In genomic region chr3:53043206-53043780, GRCm38 (mm10) we compare ENCODE assay signal across 9 mouse cellular contexts. TPM values are rescaled to one million over a fixed set of nuclear protein-coding genes. Genes with fewer than 3 reads are reported as not detected.
DNase-seq lines count a peak whose midpoint lies in the region; ATAC-seq and TF ChIP-seq lines count a peak whose summit lies in the region.
"Had no signal": no experiment of that assay in that cellular context is flagged by ENCODE, and none has a peak within 500 bp of the region (broad histone marks: within the 10 kb centered on the region; RNA-seq: fewer than 3 reads in every experiment).

No protein-coding gene starts in this region.

- DNase-seq in forebrain, embryonic 11.5 days (ENCODE audit: low spot score): no peak
- DNase-seq in lung, postnatal 14 days: no peak
- no peak for DNase-seq in gastrocnemius, adult 18-20 months (ENCODE audit: low spot score)
- DNase-seq in right cerebral cortex, adult 18-20 months: no peak
- DNase-seq: kidney, adult 11 months had no signal

- WGBS in forebrain, embryonic 13.5 days: 94% methylated on average over 13 of the region's 13 CpGs
- whole genome bisulfite sequencing in forebrain, embryonic 11.5 days: 94% methylated on average over 13 of the region's 13 CpGs
- 84% methylated on average over 13 of the region's 13 CpGs for WGBS in lung, embryonic 16.5 days
- 93% methylated on average over 13 of the region's 13 CpGs for WGBS in intestine, postnatal 0 days
- 92% methylated on average over 13 of the region's 13 CpGs for WGBS in stomach, embryonic 14.5 days

- H3K4me1 ChIP-seq in forebrain, embryonic 13.5 days: peaks cover 24% of the 10 kb centered on the region
- peaks cover 2% of the 10 kb centered on the region; the same call in 1 of the 2 replicates for H3K4me1 ChIP-seq in forebrain, embryonic 11.5 days (replicated peaks; ENCODE audit: control insufficient read depth, insufficient read depth, low read length)
- peaks cover 30% of the 10 kb centered on the region for H3K4me1 ChIP-seq in lung, embryonic 16.5 days (replicated peaks; ENCODE audit: control insufficient read depth, insufficient read depth, low read length)
- H3K4me1 ChIP-seq in intestine, postnatal 0 days (replicated peaks; ENCODE audit: control insufficient read depth, insufficient read depth, low read length): no peaks in the 10 kb centered on the region
- peaks cover 16% of the 10 kb centered on the region for H3K4me1 ChIP-seq in stomach, embryonic 14.5 days (ENCODE audit: control insufficient read depth, insufficient read depth, low read length)

- no peaks in the 10 kb centered on the region for H3K9me3 ChIP-seq in forebrain, embryonic 13.5 days (replicated peaks)
- H3K9me3 ChIP-seq in forebrain, embryonic 11.5 days (ENCODE audit: control insufficient read depth, low read length): no peaks in the 10 kb centered on the region
- H3K9me3 ChIP-seq in lung, embryonic 16.5 days (ENCODE audit: control insufficient read depth, low read length): no peaks in the 10 kb centered on the region
- no peaks in the 10 kb centered on the region for H3K9me3 ChIP-seq in intestine, postnatal 0 days (ENCODE audit: control insufficient read depth)
- no peaks in the 10 kb centered on the region for H3K9me3 ChIP-seq in stomach, embryonic 14.5 days (ENCODE audit: control insufficient read depth, low read depth, low read length)

- no peak overlapping the region for H3K27ac ChIP-seq in forebrain, embryonic 13.5 days
- H3K27ac ChIP-seq in forebrain, embryonic 11.5 days (ENCODE audit: low read depth, low read length): no peak overlapping the region
- H3K27ac ChIP-seq in lung, embryonic 16.5 days (ENCODE audit: low read length): peak overlapping the region; percentile 60; the same call in 1 of the 2 replicates
- no peak overlapping the region for H3K27ac ChIP-seq in intestine, postnatal 0 days (ENCODE audit: low read depth, low read length)
- peak overlapping the region; percentile 3; the same call in 1 of the 2 replicates for H3K27ac ChIP-seq in stomach, embryonic 14.5 days (ENCODE audit: low read length)

- ATAC-seq in forebrain, embryonic 13.5 days: no peak
- ATAC-seq in forebrain, embryonic 11.5 days (replicated peaks; ENCODE audit: low FRiP score): no peak
- no peak for ATAC-seq in lung, embryonic 16.5 days (ENCODE audit: low read depth)
- ATAC-seq in intestine, postnatal 0 days: no peak
- no peak for ATAC-seq in stomach, embryonic 14.5 days (ENCODE audit: insufficient number of reproducible peaks, insufficient read depth, low FRiP score, low read depth)

- H3K9ac ChIP-seq in forebrain, embryonic 13.5 days: no peak overlapping the region
- no peak overlapping the region for H3K9ac ChIP-seq in forebrain, embryonic 11.5 days (ENCODE audit: low read length)
- peak overlapping the region; percentile 12 for H3K9ac ChIP-seq in lung, embryonic 16.5 days (ENCODE audit: low read length)
- H3K9ac ChIP-seq in intestine, postnatal 0 days (ENCODE audit: low read depth, low read length): no peak overlapping the region
- H3K9ac ChIP-seq in stomach, embryonic 14.5 days (replicated peaks; ENCODE audit: low read depth, low read length): no peak overlapping the region

- no peak overlapping the region for H3K4me3 ChIP-seq in forebrain, embryonic 13.5 days
- no peak overlapping the region for H3K4me3 ChIP-seq in forebrain, embryonic 11.5 days (ENCODE audit: low read depth, low read length)
- peak overlapping the region; percentile 81 for H3K4me3 ChIP-seq in lung, embryonic 16.5 days (ENCODE audit: low read length)
- H3K4me3 ChIP-seq in intestine, postnatal 0 days (ENCODE audit: low read depth, low read length): no peak overlapping the region
- no peak overlapping the region; the same call in 1 of the 2 replicates for H3K4me3 ChIP-seq in stomach, embryonic 14.5 days (ENCODE audit: low read depth, low read length)

- TF ChIP-seq CTCF in intestine, postnatal 0 days (IDR thresholded peaks at IDR 0.05; ENCODE audit: low read depth): no peak

- H3K27me3 ChIP-seq in forebrain, embryonic 13.5 days: no peaks in the 10 kb centered on the region
- no peaks in the 10 kb centered on the region for H3K27me3 ChIP-seq in forebrain, embryonic 11.5 days (ENCODE audit: control insufficient read depth, insufficient read depth, low read length)
- no peaks in the 10 kb centered on the region for H3K27me3 ChIP-seq in lung, embryonic 16.5 days (ENCODE audit: control insufficient read depth, insufficient read depth, low read depth, low read length)
- H3K27me3 ChIP-seq in intestine, postnatal 0 days (replicated peaks; ENCODE audit: control insufficient read depth, insufficient read depth, low read length): peaks cover 31% of the 10 kb centered on the region
- H3K27me3 ChIP-seq in stomach, embryonic 14.5 days (ENCODE audit: control insufficient read depth, insufficient read depth, low read length): 0 out of 2 replicates have a peak, but pooled peaks cover 3% of the 10 kb centered on the region

- no peaks in the 10 kb centered on the region for H3K36me3 ChIP-seq in forebrain, embryonic 13.5 days (ENCODE audit: poor library complexity, severe bottlenecking)
- H3K36me3 ChIP-seq in forebrain, embryonic 11.5 days (ENCODE audit: control insufficient read depth, insufficient read depth, low read length): no peaks in the 10 kb centered on the region
- H3K36me3 ChIP-seq in lung, embryonic 16.5 days (ENCODE audit: control insufficient read depth, insufficient read depth, low read length): no peaks in the 10 kb centered on the region
- no peaks in the 10 kb centered on the region for H3K36me3 ChIP-seq in intestine, postnatal 0 days (ENCODE audit: control insufficient read depth, insufficient read depth)
- H3K36me3 ChIP-seq in stomach, embryonic 14.5 days (ENCODE audit: control insufficient read depth, insufficient read depth, low read length): no peaks in the 10 kb centered on the region

- peak overlapping the region; percentile 29; the same call in 1 of the 2 replicates for H3K4me2 ChIP-seq in forebrain, embryonic 13.5 days
- H3K4me2 ChIP-seq in forebrain, embryonic 11.5 days (ENCODE audit: low read depth, low read length, severe bottlenecking): no peak overlapping the region
- H3K4me2 ChIP-seq in lung, embryonic 16.5 days (ENCODE audit: low read depth, low read length): peak overlapping the region; percentile 94
- peak overlapping the region; percentile 83; the same call in 1 of the 2 replicates for H3K4me2 ChIP-seq in intestine, postnatal 0 days (replicated peaks; ENCODE audit: low read depth)
- peak overlapping the region; percentile 71 for H3K4me2 ChIP-seq in stomach, embryonic 14.5 days (replicated peaks; ENCODE audit: low read depth, low read length)

RNA-seq across cellular contexts. Expression of gene Lhfp, which starts 2.0 kb away (rescaled TPM):
- polyA plus RNA-seq in forebrain, embryonic 13.5 days (2015; fragmentation: Nextera tagmentation; extraction: Ambion mirVana): 23.9 and 27.3 TPM in 2 replicates
- polyA plus RNA-seq in forebrain, embryonic 11.5 days (2014; fragmentation: Nextera tagmentation; extraction: Ambion mirVana): 24.8 and 31.4 TPM in 2 replicates
- polyA plus RNA-seq in lung, embryonic 16.5 days (2015; fragmentation: Nextera tagmentation; extraction: Ambion mirVana): 77.0 and 82.9 TPM in 2 replicates
- 30.2 and 31.3 TPM in 2 replicates for polyA plus RNA-seq in intestine, postnatal 0 days (2015; fragmentation: Nextera tagmentation; extraction: Ambion mirVana)
- 48.0 and 48.2 TPM in 2 replicates for polyA plus RNA-seq in stomach, embryonic 14.5 days (2014; fragmentation: Nextera tagmentation; extraction: Ambion mirVana)
- total RNA-seq in gastrocnemius, adult 18-20 months (2021): 10 to 100 TPM in 1 of 2 experiments, 1 to 10 TPM in 1; 7.7 to 10.6 TPM

RNA-seq across cellular contexts. Expression of gene Cog6, which starts 26.3 kb away (rescaled TPM):
- 55.2 and 55.4 TPM in 2 replicates for polyA plus RNA-seq in forebrain, embryonic 13.5 days (2015; fragmentation: Nextera tagmentation; extraction: Ambion mirVana)
- 45.2 and 48.8 TPM in 2 replicates for polyA plus RNA-seq in forebrain, embryonic 11.5 days (2014; fragmentation: Nextera tagmentation; extraction: Ambion mirVana)
- 46.7 and 48.1 TPM in 2 replicates for polyA plus RNA-seq in lung, embryonic 16.5 days (2015; fragmentation: Nextera tagmentation; extraction: Ambion mirVana)
- 21.9 and 23.6 TPM in 2 replicates for polyA plus RNA-seq in intestine, postnatal 0 days (2015; fragmentation: Nextera tagmentation; extraction: Ambion mirVana)
- polyA plus RNA-seq in stomach, embryonic 14.5 days (2014; fragmentation: Nextera tagmentation; extraction: Ambion mirVana): 51.1 and 56.2 TPM in 2 replicates
- total RNA-seq in gastrocnemius, adult 18-20 months (2021): 10 to 100 TPM; 42.5 to 47.2 TPM

Comparison
In these comparisons a context has a peak if more than half of its experiments do, and no peak if none do; other contexts are left out.
1. H3K27ac ChIP-seq: peak in lung, embryonic 16.5 days (single experiment) and stomach, embryonic 14.5 days (single experiment); none in forebrain, embryonic 13.5 days (single experiment), forebrain, embryonic 11.5 days (single experiment) and intestine, postnatal 0 days (single experiment).